29 mouse cellular contexts compared by ENCODE assay signal in the genomic region with DNA sequence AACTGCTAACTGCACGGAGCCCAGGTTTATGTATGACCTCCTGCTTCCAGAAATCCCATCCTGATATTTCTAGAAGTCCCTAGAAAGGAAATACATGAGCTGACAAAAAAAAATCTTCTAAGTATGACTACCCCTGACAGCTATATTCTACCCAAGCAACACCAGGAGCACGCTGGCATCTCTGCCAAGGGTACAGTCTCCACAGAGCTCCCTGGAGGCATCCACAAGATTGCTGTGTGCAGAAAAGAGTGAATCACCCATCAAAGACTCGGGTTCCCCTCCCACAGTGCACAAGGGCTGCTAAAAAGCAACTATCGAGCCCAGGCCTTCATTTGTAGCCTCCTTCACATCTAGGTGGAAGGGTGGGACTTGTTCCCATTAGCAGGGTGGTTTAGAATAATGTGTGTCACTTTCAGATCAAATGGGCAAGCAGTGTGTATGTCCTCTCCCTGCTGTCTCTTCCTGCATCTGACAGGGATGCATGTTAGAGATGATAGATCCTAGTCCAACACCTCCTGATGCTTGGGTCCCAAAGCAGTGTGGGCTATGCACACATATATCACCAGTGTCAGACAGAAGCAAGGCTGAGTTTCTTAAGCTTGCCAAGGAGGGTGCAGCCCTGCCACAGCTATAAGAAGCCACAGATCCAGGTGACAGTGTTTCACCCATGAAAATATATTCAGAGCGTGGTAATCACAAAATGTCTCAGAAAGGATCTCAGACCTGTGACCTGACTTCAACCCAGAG.
DNase-seq lines count a peak whose midpoint lies in the region; ATAC-seq and TF ChIP-seq lines count a peak whose summit lies in the region.
"Had no signal": no experiment of that assay in that cellular context is flagged by ENCODE, and none has a peak within 500 bp of the region (broad histone marks: within the 10 kb centered on the region; RNA-seq: fewer than 3 reads in every experiment).

No protein-coding gene starts in this region.

- no peaks in the 10 kb centered on the region for H3K36me3 ChIP-seq in forebrain, postnatal 0 days (ENCODE audit: insufficient read depth)
- no peaks in the 10 kb centered on the region for H3K36me3 ChIP-seq in forebrain, embryonic 16.5 days (ENCODE audit: control insufficient read depth, insufficient read depth)
- H3K36me3 ChIP-seq in thymus, adult 2 months (ENCODE audit: control insufficient read depth, insufficient read depth, low read length): no peaks in the 10 kb centered on the region
- no peaks in the 10 kb centered on the region for H3K36me3 ChIP-seq in hindbrain, embryonic 16.5 days (ENCODE audit: control insufficient read depth, insufficient read depth, low read length)
- H3K36me3 ChIP-seq: embryonic facial prominence, embryonic 13.5 days; hindbrain, embryonic 15.5 days; intestine, embryonic 15.5 days; limb, embryonic 13.5 days; liver, embryonic 12.5 days had no signal

- no peak for TF ChIP-seq POLR2A in thymus, adult 2 months (IDR thresholded peaks at IDR 0.05; ENCODE audit: control insufficient read depth, extremely low read depth, insufficient read depth, low read length, poor library complexity)

- no peaks in the 10 kb centered on the region for H3K4me1 ChIP-seq in forebrain, postnatal 0 days (ENCODE audit: insufficient read depth)
- H3K4me1 ChIP-seq in forebrain, embryonic 16.5 days (replicated peaks; ENCODE audit: control insufficient read depth, insufficient read depth, low read length): peaks cover 3% of the 10 kb centered on the region; the same call in 1 of the 2 replicates
- no peaks in the 10 kb centered on the region for H3K4me1 ChIP-seq in thymus, adult 2 months (replicated peaks; ENCODE audit: control insufficient read depth, insufficient read depth, low read length)
- no peaks in the 10 kb centered on the region for H3K4me1 ChIP-seq in hindbrain, embryonic 16.5 days (ENCODE audit: control insufficient read depth, insufficient read depth, low read depth, low read length)
- H3K4me1 ChIP-seq: embryonic facial prominence, embryonic 13.5 days; hindbrain, embryonic 15.5 days; intestine, embryonic 15.5 days; limb, embryonic 13.5 days; liver, embryonic 12.5 days had no signal

- TF ChIP-seq CTCF in forebrain, postnatal 0 days (IDR thresholded peaks at IDR 0.05; ENCODE audit: low read depth): no peak
- TF ChIP-seq CTCF in thymus, adult 2 months (IDR thresholded peaks at IDR 0.05; ENCODE audit: borderline replicate concordance, control insufficient read depth, extremely low read depth, insufficient read depth, low read length, poor library complexity): no peak

- no peaks in the 10 kb centered on the region for H3K27me3 ChIP-seq in forebrain, postnatal 0 days (ENCODE audit: insufficient read depth, low read length)
- no peaks in the 10 kb centered on the region for H3K27me3 ChIP-seq in forebrain, embryonic 16.5 days (replicated peaks; ENCODE audit: control insufficient read depth, insufficient read depth, low read length)
- H3K27me3 ChIP-seq in thymus, adult 2 months (ENCODE audit: control insufficient read depth, insufficient read depth, low read length): no peaks in the 10 kb centered on the region
- H3K27me3 ChIP-seq in hindbrain, embryonic 16.5 days (replicated peaks; ENCODE audit: control insufficient read depth, insufficient read depth, low read length): no peaks in the 10 kb centered on the region
- H3K27me3 ChIP-seq: embryonic facial prominence, embryonic 13.5 days; hindbrain, embryonic 15.5 days; intestine, embryonic 15.5 days; limb, embryonic 13.5 days; liver, embryonic 12.5 days had no signal

- no peak overlapping the region for H3K4me2 ChIP-seq in forebrain, postnatal 0 days (ENCODE audit: low read depth)
- no peak overlapping the region for H3K4me2 ChIP-seq in forebrain, embryonic 16.5 days (ENCODE audit: low read length)
- H3K4me2 ChIP-seq in hindbrain, embryonic 16.5 days (ENCODE audit: low read length): no peak overlapping the region
- H3K4me2 ChIP-seq: embryonic facial prominence, embryonic 13.5 days; hindbrain, embryonic 15.5 days; intestine, embryonic 15.5 days; limb, embryonic 13.5 days; liver, embryonic 12.5 days; midbrain, embryonic 11.5 days had no signal

- 0 out of 2 replicates have a peak, but pooled peaks have one; percentile 23 for ATAC-seq in forebrain, postnatal 0 days
- ATAC-seq in forebrain, embryonic 16.5 days: no peak
- peak; percentile 94 for ATAC-seq in frontal cortex, adult (ENCODE audit: low TSS enrichment)
- ATAC-seq in hindbrain, embryonic 16.5 days: no peak
- ATAC-seq: activated CD4-positive, CD25-positive, alpha-beta regulatory T cell, adult 4 months; forebrain, embryonic 14.5 days; intestine, embryonic 15.5 days; liver, embryonic 12.5 days had no signal

- no peak overlapping the region for H3K9ac ChIP-seq in forebrain, postnatal 0 days
- H3K9ac ChIP-seq in forebrain, embryonic 16.5 days (replicated peaks; ENCODE audit: low read depth, low read length): no peak overlapping the region
- H3K9ac ChIP-seq in hindbrain, embryonic 16.5 days (ENCODE audit: low read depth, low read length): no peak overlapping the region
- H3K9ac ChIP-seq: embryonic facial prominence, embryonic 13.5 days; hindbrain, embryonic 15.5 days; intestine, embryonic 15.5 days; limb, embryonic 13.5 days; liver, embryonic 12.5 days had no signal

- no peaks in the 10 kb centered on the region for H3K9me3 ChIP-seq in forebrain, postnatal 0 days (ENCODE audit: low read length)
- H3K9me3 ChIP-seq in forebrain, embryonic 16.5 days (ENCODE audit: control insufficient read depth, low read length): peaks cover 3% of the 10 kb centered on the region; the same call in 1 of the 2 replicates
- H3K9me3 ChIP-seq in hindbrain, embryonic 16.5 days (ENCODE audit: control insufficient read depth, low read length): no peaks in the 10 kb centered on the region
- H3K9me3 ChIP-seq: hindbrain, embryonic 15.5 days; limb, embryonic 13.5 days had no signal

- intact Hi-C loops in left cerebral cortex, postnatal 14 days (cut with DNase I): loop anchor here (5.0 kb wide), 1 partner anchor 54 kb away; no protein-coding TSS in a partner anchor

- no peak overlapping the region for H3K27ac ChIP-seq in forebrain, postnatal 0 days (ENCODE audit: low read depth, low read length)
- no peak overlapping the region for H3K27ac ChIP-seq in forebrain, embryonic 16.5 days (ENCODE audit: low read length)
- no peak overlapping the region for H3K27ac ChIP-seq in thymus, adult 2 months (ENCODE audit: control insufficient read depth, insufficient read depth, low read length)
- no peak overlapping the region for H3K27ac ChIP-seq in hindbrain, embryonic 16.5 days (ENCODE audit: low read depth, low read length)
- H3K27ac ChIP-seq: embryonic facial prominence, embryonic 13.5 days; gastrocnemius, adult 2 months; hindbrain, embryonic 15.5 days; intestine, embryonic 15.5 days; layer of hippocampus, adult 2 months; limb, embryonic 13.5 days; liver, embryonic 12.5 days had no signal

- WGBS in forebrain, postnatal 0 days: 63% methylated on average over 5 of the region's 5 CpGs
- WGBS in forebrain, embryonic 16.5 days: 76% methylated on average over 5 of the region's 5 CpGs
- WGBS in thymus, adult 2 months: 75% methylated on average over 5 of the region's 5 CpGs
- WGBS in hindbrain, embryonic 16.5 days: 80% methylated on average over 5 of the region's 5 CpGs

- no peak overlapping the region for H3K4me3 ChIP-seq in forebrain, postnatal 0 days (ENCODE audit: low read depth, low read length)
- H3K4me3 ChIP-seq in forebrain, embryonic 16.5 days (replicated peaks; ENCODE audit: low read length): no peak overlapping the region
- no peak overlapping the region for H3K4me3 ChIP-seq in thymus, adult 2 months (ENCODE audit: control insufficient read depth, insufficient read depth, low read length)
- H3K4me3 ChIP-seq in hindbrain, embryonic 16.5 days (ENCODE audit: low read length): no peak overlapping the region
- H3K4me3 ChIP-seq: embryonic facial prominence, embryonic 13.5 days; erythroblast, embryonic 14.5 days; gastrocnemius, adult 2 months; hindbrain, embryonic 15.5 days; intestine, embryonic 15.5 days; layer of hippocampus, adult 2 months; limb, embryonic 13.5 days; liver, embryonic 12.5 days had no signal

- DNase-seq in forebrain, postnatal 0 days: no peak
- peak; percentile 55 to 77 for DNase-seq in left cerebral cortex, postnatal 14 days (ENCODE audit: low spot score in 2 of 2)
- DNase-seq in right cerebral cortex, postnatal 25 days: peak; percentile 52
- DNase-seq in spleen, adult 18-20 months: no peak
- DNase-seq in thymus, adult 2 months: no peak
- DNase-seq: adrenal gland, adult 8-10 months; cerebellum, adult 18-20 months; cerebellum, postnatal 25 days; embryo, embryonic 11 days; gastrocnemius, adult 2 months; heart, postnatal 4 days; kidney, adult 9 months; kidney, postnatal 25 days; lung, adult 18-20 months; lung, postnatal 14 days; thymus, postnatal 4 days had no signal

Comparison
In these comparisons a context has a peak if more than half of its experiments do, and no peak if none do; other contexts are left out.
1. ATAC-seq: peak in forebrain, postnatal 0 days (single experiment) and frontal cortex, adult (single experiment); none in forebrain, embryonic 16.5 days (single experiment) and hindbrain, embryonic 16.5 days (single experiment).
2. DNase-seq: peak in left cerebral cortex, postnatal 14 days (2 of 2) and right cerebral cortex, postnatal 25 days (single experiment); none in forebrain, postnatal 0 days (single experiment), spleen, adult 18-20 months (0 of 2) and thymus, adult 2 months (single experiment).